Mouse (Mus musculus) right cerebral cortex, postnatal 14 days (tissue): ENCODE results near the gene Zfp955a.
"Not testable (repeated sequence)": the region's sequence is repeated elsewhere in the genome, so short reads cannot be mapped to it uniquely, and the experiment has no call there.

Source experiments
- DNase-seq: peaks from one replicate; pipeline ENCODE4 v3.0.0; 2022

Gene Zfp955a

GRCm38 (mm10) chr17:33254530-33255318 lies at the start of gene Zfp955a:
Gene Zfp955a (minus strand): TSS chr17:33255145.
- DNase-seq = not testable (repeated sequence)

- not testable (repeated sequence) for DNase-seq
Observed at GRCm38 (mm10) chr17:33289876-33290149, 34.9 kb upstream of the Zfp955a start.

DNA sequence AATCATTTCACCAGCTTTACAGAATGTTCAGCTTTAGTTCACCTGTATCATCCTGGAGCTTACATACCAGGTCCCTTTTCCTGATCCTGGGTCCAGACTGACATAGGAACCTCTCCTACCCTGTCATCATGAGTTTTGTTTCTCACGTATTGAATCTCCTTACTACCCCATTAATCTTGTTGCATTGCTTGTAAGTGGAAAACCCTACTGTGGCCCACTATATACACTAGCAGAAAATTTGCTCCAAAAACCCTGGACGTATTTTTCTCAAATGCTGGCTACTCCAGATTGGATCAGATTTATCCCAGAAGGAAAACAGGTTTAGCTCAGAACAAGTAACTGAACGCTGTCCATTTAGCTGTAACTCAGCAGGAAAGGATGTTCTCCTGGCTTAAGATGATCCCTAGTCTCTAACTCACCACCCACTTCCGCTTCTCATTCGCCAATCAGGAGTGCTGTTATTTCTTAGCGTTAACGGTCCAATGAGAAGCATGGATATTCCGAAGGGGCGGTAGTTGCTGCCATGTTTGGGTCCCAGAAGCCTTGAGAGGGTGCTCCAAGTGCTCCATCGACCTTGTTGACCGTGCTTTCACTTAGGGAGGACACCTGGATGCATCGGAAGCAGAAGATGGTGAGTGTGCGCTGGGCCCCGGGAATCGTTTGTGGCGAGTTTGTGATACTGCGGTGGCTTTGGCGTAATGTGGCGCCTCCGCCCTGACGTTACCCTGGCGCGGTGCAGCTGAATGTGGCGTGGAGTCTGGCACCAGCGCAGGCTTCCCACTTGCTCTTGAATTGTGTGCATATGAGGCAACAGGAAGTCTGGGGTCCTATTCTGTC lies 34.3 kb upstream of the Zfp955a start, which contains the start of gene Zfp955b:
Gene Zfp955b, plus strand, starts transcription at position 506 of the 837 bp plus-strand sequence.
- DNase-seq = not testable (repeated sequence)

DNA sequence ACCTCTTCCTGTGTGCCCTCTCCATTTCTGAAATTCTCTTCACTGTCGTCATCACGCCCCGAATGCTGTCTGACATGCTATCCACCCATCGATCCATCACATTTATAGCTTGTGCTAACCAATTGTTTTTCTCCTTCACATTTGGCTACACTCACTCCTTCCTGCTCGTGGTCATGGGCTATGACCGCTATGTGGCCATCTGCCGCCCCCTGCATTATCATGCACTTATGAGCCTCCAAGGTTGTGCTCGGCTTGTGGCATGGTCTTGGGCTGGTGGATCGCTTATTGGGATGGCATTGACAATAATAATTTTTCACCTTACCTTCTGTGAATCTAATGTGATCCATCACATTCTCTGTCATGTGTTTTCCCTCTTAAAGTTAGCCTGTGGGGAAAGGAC lies 14.0 kb upstream of the Zfp955a start:
- no peak for DNase-seq

- no peak for DNase-seq
Observed at GRCm38 (mm10) chr17:33264376-33264775, 9.4 kb upstream of the Zfp955a start, which contains the start of gene Olfr63. Gene Olfr63 (plus strand): TSS chr17:33264676.

DNA sequence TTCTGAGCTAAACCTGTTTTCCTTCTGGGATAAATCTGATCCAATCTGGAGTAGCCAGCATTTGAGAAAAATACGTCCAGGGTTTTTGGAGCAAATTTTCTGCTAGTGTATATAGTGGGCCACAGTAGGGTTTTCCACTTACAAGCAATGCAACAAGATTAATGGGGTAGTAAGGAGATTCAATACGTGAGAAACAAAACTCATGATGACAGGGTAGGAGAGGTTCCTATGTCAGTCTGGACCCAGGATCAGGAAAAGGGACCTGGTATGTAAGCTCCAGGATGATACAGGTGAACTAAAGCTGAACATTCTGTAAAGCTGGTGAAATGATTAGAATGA lies 343 bp upstream of the Zfp955a start:
- not testable (repeated sequence) for DNase-seq

DNA sequence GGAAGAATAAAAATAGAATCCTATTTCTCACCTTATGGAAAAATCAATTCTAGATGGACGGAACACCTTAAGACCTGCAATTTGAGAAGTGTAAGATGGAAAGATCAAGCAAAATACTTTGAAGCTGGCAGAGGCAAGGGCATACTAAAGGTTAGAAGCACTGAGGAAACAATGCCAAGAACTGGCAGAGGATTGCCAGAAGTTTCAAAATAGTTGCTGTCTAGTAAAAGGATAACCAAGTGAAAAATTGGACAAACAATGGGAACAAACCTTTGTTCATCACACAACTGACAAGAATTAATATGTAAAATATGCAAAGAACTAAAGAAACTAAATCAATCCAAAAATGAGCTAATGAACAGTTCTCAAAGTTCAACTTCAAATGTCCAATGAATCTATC lies 18.3 kb downstream of the Zfp955a start:
- not testable (repeated sequence) for DNase-seq

DNA sequence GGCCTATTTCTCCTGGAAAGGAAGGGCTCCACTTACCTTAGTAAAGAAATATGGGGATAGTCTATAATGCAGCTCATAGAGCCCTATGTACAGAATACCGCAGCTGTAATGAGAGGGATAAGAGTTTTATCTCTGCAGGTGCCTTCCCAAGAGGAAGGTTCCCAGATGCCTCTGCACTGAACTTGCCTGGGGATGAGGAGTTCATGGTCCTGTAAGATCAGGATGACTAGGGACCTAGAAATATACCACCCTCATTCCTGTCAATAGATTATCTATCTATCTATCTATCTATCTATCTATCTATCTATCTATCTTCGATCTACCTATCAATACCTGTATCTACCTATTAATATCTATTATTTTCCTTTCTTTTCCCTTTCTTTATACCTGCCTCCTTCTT lies 33.4 kb downstream of the Zfp955a start, which contains the start of gene Olfr1564:
Gene Olfr1564, minus strand, starts transcription at position 101 of the 400 bp plus-strand sequence.
- DNase-seq = no peak

- DNase-seq = not testable (repeated sequence)
Observed at GRCm38 (mm10) chr17:33191002-33191401, 63.9 kb downstream of the Zfp955a start, which contains the start of gene Olfr239. Gene Olfr239 (plus strand): TSS chr17:33191302.
